Mouse (Mus musculus): Measurements from ENCODE around the gene Rgl1. TPM values are rescaled to one million over a fixed set of nuclear protein-coding genes. Genes with fewer than 3 reads are reported as not detected.

The Rgl1 gene
- polyA plus RNA-seq, 1 experiment from 2014 or later = 63.8 TPM

GRCm38 (mm10) chr1:152524098-152524892, 241.9 kb downstream of the Rgl1 start:
- no peaks in the 10 kb centered on the region for H3K9me3 ChIP-seq (ENCODE audit: control insufficient read depth, low read length)
- no peak for ATAC-seq (ENCODE audit: low FRiP score, low TSS enrichment)
- no peak overlapping the region for H3K4me3 ChIP-seq (ENCODE audit: low read length)
- H3K4me1 ChIP-seq (ENCODE audit: control insufficient read depth, insufficient read depth, low read length) = no peaks in the 10 kb centered on the region
- H3K27me3 ChIP-seq (ENCODE audit: control insufficient read depth, insufficient read depth, low read length) = no peaks in the 10 kb centered on the region
- 85% methylated on average over 22 of the region's 22 CpGs for WGBS
- peaks cover 74% of the 10 kb centered on the region for H3K36me3 ChIP-seq (ENCODE audit: control insufficient read depth, insufficient read depth, low read length)
- no peak overlapping the region for H3K27ac ChIP-seq (ENCODE audit: low read depth, low read length)
- no peak overlapping the region for H3K9ac ChIP-seq (ENCODE audit: low read depth, low read length)
- no peak overlapping the region for H3K4me2 ChIP-seq (replicated peaks; ENCODE audit: low read depth, low read length)

- Histone ChIP-seq H3K27ac (ENCODE audit: low read depth, low read length) (no peak overlapping the region), H3K9me3 (ENCODE audit: control insufficient read depth, low read length) (no peaks in the 10 kb centered on the region), H3K4me3 (ENCODE audit: low read length) (no peak overlapping the region), H3K36me3 (ENCODE audit: control insufficient read depth, insufficient read depth, low read length) (peaks cover 76% of the 10 kb centered on the region), H3K4me1 (ENCODE audit: control insufficient read depth, insufficient read depth, low read length) (no peaks in the 10 kb centered on the region), H3K27me3 (ENCODE audit: control insufficient read depth, insufficient read depth, low read length) (no peaks in the 10 kb centered on the region), H3K4me2 (replicated peaks; ENCODE audit: low read depth, low read length) (no peak overlapping the region), H3K9ac (ENCODE audit: low read depth, low read length) (no peak overlapping the region)
- 85% methylated on average over 11 of the region's 11 CpGs for WGBS
- no peak for ATAC-seq (ENCODE audit: low FRiP score, low TSS enrichment)
These were observed 242.9 kb downstream of the Rgl1 start for GRCm38 (mm10) chr1:152523292-152523691.

- Histone ChIP-seq H3K36me3 (ENCODE audit: control insufficient read depth, insufficient read depth, low read length) (peaks cover 70% of the 10 kb centered on the region), H3K9me3 (ENCODE audit: control insufficient read depth, low read length) (no peaks in the 10 kb centered on the region), H3K27ac (ENCODE audit: low read depth, low read length) (no peak overlapping the region), H3K9ac (ENCODE audit: low read depth, low read length) (no peak overlapping the region), H3K27me3 (ENCODE audit: control insufficient read depth, insufficient read depth, low read length) (no peaks in the 10 kb centered on the region), H3K4me2 (replicated peaks; ENCODE audit: low read depth, low read length) (no peak overlapping the region), H3K4me1 (ENCODE audit: control insufficient read depth, insufficient read depth, low read length) (no peaks in the 10 kb centered on the region), H3K4me3 (ENCODE audit: low read length) (no peak overlapping the region)
- no peak for ATAC-seq (ENCODE audit: low FRiP score, low TSS enrichment)
- WGBS = 88% methylated on average over 3 of the region's 3 CpGs
These were observed 243.9 kb downstream of the Rgl1 start for GRCm38 (mm10) chr1:152522226-152522625.

GRCm38 (mm10) chr1:152520798-152521575, 245.2 kb downstream of the Rgl1 start:
- no peak overlapping the region for H3K27ac ChIP-seq (ENCODE audit: low read depth, low read length)
- H3K4me2 ChIP-seq (replicated peaks; ENCODE audit: low read depth, low read length) = no peak overlapping the region
- peaks cover 65% of the 10 kb centered on the region for H3K36me3 ChIP-seq (ENCODE audit: control insufficient read depth, insufficient read depth, low read length)
- no peaks in the 10 kb centered on the region for H3K4me1 ChIP-seq (ENCODE audit: control insufficient read depth, insufficient read depth, low read length)
- peak; percentile 13; the same call in 1 of the 2 replicates for ATAC-seq (ENCODE audit: low FRiP score, low TSS enrichment)
- 80% methylated on average over 16 of the region's 16 CpGs for WGBS
- H3K9me3 ChIP-seq (ENCODE audit: control insufficient read depth, low read length) = no peaks in the 10 kb centered on the region
- H3K4me3 ChIP-seq (ENCODE audit: low read length) = no peak overlapping the region
- H3K27me3 ChIP-seq (ENCODE audit: control insufficient read depth, insufficient read depth, low read length) = no peaks in the 10 kb centered on the region
- no peak overlapping the region for H3K9ac ChIP-seq (ENCODE audit: low read depth, low read length)

- no peak overlapping the region for H3K27ac ChIP-seq (ENCODE audit: low read depth, low read length)
These were observed 247.2 kb downstream of the Rgl1 start for GRCm38 (mm10) chr1:152518971-152519370.

GRCm38 (mm10) chr1:152517057-152517570, 249.0 kb downstream of the Rgl1 start:
- H3K27me3 ChIP-seq (ENCODE audit: control insufficient read depth, insufficient read depth, low read length) = no peaks in the 10 kb centered on the region
- no peak for ATAC-seq (ENCODE audit: low FRiP score, low TSS enrichment)
- H3K9me3 ChIP-seq (ENCODE audit: control insufficient read depth, low read length) = no peaks in the 10 kb centered on the region
- peaks cover 46% of the 10 kb centered on the region for H3K36me3 ChIP-seq (ENCODE audit: control insufficient read depth, insufficient read depth, low read length)
- H3K27ac ChIP-seq (ENCODE audit: low read depth, low read length) = no peak overlapping the region
- WGBS = 66% methylated on average over 4 of the region's 4 CpGs
- H3K4me3 ChIP-seq (ENCODE audit: low read length) = no peak overlapping the region
- no peaks in the 10 kb centered on the region for H3K4me1 ChIP-seq (ENCODE audit: control insufficient read depth, insufficient read depth, low read length)
- H3K4me2 ChIP-seq (replicated peaks; ENCODE audit: low read depth, low read length) = no peak overlapping the region
- H3K9ac ChIP-seq (ENCODE audit: low read depth, low read length) = no peak overlapping the region

More at GRCm38 (mm10) chr1:152518971-152519370, 247.2 kb downstream of the Rgl1 start:
- Histone ChIP-seq H3K9me3 (ENCODE audit: control insufficient read depth, low read length) (no peaks in the 10 kb centered on the region), H3K4me1 (ENCODE audit: control insufficient read depth, insufficient read depth, low read length) (no peaks in the 10 kb centered on the region), H3K9ac (ENCODE audit: low read depth, low read length) (no peak overlapping the region), H3K27me3 (ENCODE audit: control insufficient read depth, insufficient read depth, low read length) (no peaks in the 10 kb centered on the region), H3K4me3 (ENCODE audit: low read length) (no peak overlapping the region), H3K36me3 (ENCODE audit: control insufficient read depth, insufficient read depth, low read length) (peaks cover 58% of the 10 kb centered on the region), H3K4me2 (replicated peaks; ENCODE audit: low read depth, low read length) (no peak overlapping the region)
- ATAC-seq (ENCODE audit: low FRiP score, low TSS enrichment) = no peak
- 97% methylated on average over 8 of the region's 8 CpGs for WGBS

- H3K4me1 ChIP-seq (ENCODE audit: control insufficient read depth, insufficient read depth, low read length) = no peaks in the 10 kb centered on the region
- 74% methylated on average over 4 of the region's 4 CpGs for WGBS
- H3K4me2 ChIP-seq (replicated peaks; ENCODE audit: low read depth, low read length) = no peak overlapping the region
- peaks cover 22% of the 10 kb centered on the region for H3K36me3 ChIP-seq (ENCODE audit: control insufficient read depth, insufficient read depth, low read length)
- no peak overlapping the region for H3K4me3 ChIP-seq (ENCODE audit: low read length)
- no peaks in the 10 kb centered on the region for H3K9me3 ChIP-seq (ENCODE audit: control insufficient read depth, low read length)
- H3K27me3 ChIP-seq (ENCODE audit: control insufficient read depth, insufficient read depth, low read length) = no peaks in the 10 kb centered on the region
- H3K27ac ChIP-seq (ENCODE audit: low read depth, low read length) = no peak overlapping the region
- ATAC-seq (ENCODE audit: low FRiP score, low TSS enrichment) = no peak
- no peak overlapping the region for H3K9ac ChIP-seq (ENCODE audit: low read depth, low read length)
These were observed 251.9 kb downstream of the Rgl1 start for GRCm38 (mm10) chr1:152514256-152514655.

GRCm38 (mm10) chr1:152511237-152511636, 254.9 kb downstream of the Rgl1 start:
- Histone ChIP-seq H3K27ac (ENCODE audit: low read depth, low read length) (no peak overlapping the region), H3K4me2 (replicated peaks; ENCODE audit: low read depth, low read length) (no peak overlapping the region), H3K27me3 (ENCODE audit: control insufficient read depth, insufficient read depth, low read length) (no peaks in the 10 kb centered on the region), H3K4me3 (ENCODE audit: low read length) (no peak overlapping the region), H3K36me3 (ENCODE audit: control insufficient read depth, insufficient read depth, low read length) (peaks cover 3% of the 10 kb centered on the region; the same call in 1 of the 2 replicates), H3K9ac (ENCODE audit: low read depth, low read length) (no peak overlapping the region), H3K4me1 (ENCODE audit: control insufficient read depth, insufficient read depth, low read length) (no peaks in the 10 kb centered on the region), H3K9me3 (ENCODE audit: control insufficient read depth, low read length) (no peaks in the 10 kb centered on the region)
- WGBS = 81% methylated on average over 4 of the region's 4 CpGs
- no peak; the same call in 1 of the 2 replicates for ATAC-seq (ENCODE audit: low FRiP score, low TSS enrichment)
